Mouse (Mus musculus): ENCODE measurements around the gene Hist1h3g.

- no peak for TF ChIP-seq CTCF (IDR thresholded peaks at IDR 0.05; ENCODE audit: control insufficient read depth, insufficient read depth, low read length)
- no peak for TF ChIP-seq POLR2A (IDR thresholded peaks at IDR 0.05; ENCODE audit: borderline replicate concordance, control insufficient read depth, low read depth, low read length)
Measured at GRCm38 (mm10) chr13:23506351-23506750, 28.9 kb upstream of the Hist1h3g start.

All from bone marrow, adult 2 months (tissue).